Mouse (Mus musculus): ENCODE measurements around the gene Il4ra.

- TF ChIP-seq CTCF (IDR thresholded peaks at IDR 0.05; ENCODE audit: low read depth) (no peak), EP300 (IDR thresholded peaks at IDR 0.05; ENCODE audit: low read depth) (no peak)
Observed at GRCm38 (mm10) chr7:125542335-125543050, 9.4 kb upstream of the Il4ra start.

All from liver, embryonic 14.5 days (tissue).